Mouse (Mus musculus): Measurements from ENCODE around the gene Cstad. TPM values are rescaled to one million over a fixed set of nuclear protein-coding genes. Genes with fewer than 3 reads are reported as not detected.

Gene Cstad
- 0.46 and 0.53 TPM in 2 replicates for polyA plus RNA-seq (2015; fragmentation: Nextera tagmentation; extraction: Ambion mirVana)

GRCm38 (mm10) chr2:30594641-30595379 is at the start of gene Cstad:
TSS of gene Cstad (plus strand) at chr2:30595040.

Other genes with a start within 250 kb of the Cstad start
- gene Sh3glb2, start 235.7 kb upstream of the Cstad start, polyA plus RNA-seq (2015; fragmentation: Nextera tagmentation; extraction: Ambion mirVana): 29.2 and 29.6 TPM in 2 replicates
- 9.0 and 10.8 TPM in 2 replicates for gene Miga2, start 230.8 kb upstream of the Cstad start, polyA plus RNA-seq (2015; fragmentation: Nextera tagmentation; extraction: Ambion mirVana)
- 16.1 and 16.7 TPM in 2 replicates for gene Dolpp1, start 202.8 kb upstream of the Cstad start, polyA plus RNA-seq (2015; fragmentation: Nextera tagmentation; extraction: Ambion mirVana)
- gene Crat, start 179.2 kb upstream of the Cstad start, polyA plus RNA-seq (2015; fragmentation: Nextera tagmentation; extraction: Ambion mirVana): 26.9 and 28.0 TPM in 2 replicates
- gene Ptpa, start 179.0 kb upstream of the Cstad start, polyA plus RNA-seq (2015; fragmentation: Nextera tagmentation; extraction: Ambion mirVana): 180 and 187 TPM in 2 replicates
- gene Ier5l, start 120.8 kb upstream of the Cstad start, polyA plus RNA-seq (2015; fragmentation: Nextera tagmentation; extraction: Ambion mirVana): 1.1 and 1.3 TPM in 2 replicates
- gene 1700001O22Rik, start 208.6 kb downstream of the Cstad start, polyA plus RNA-seq (2015; fragmentation: Nextera tagmentation; extraction: Ambion mirVana): 0.52 TPM in 1 of 2 replicates, not detected in the other
- gene Ntmt1, start 212.8 kb downstream of the Cstad start, polyA plus RNA-seq (2015; fragmentation: Nextera tagmentation; extraction: Ambion mirVana): 39.2 and 39.4 TPM in 2 replicates
- gene Asb6, start 235.3 kb downstream of the Cstad start, polyA plus RNA-seq (2015; fragmentation: Nextera tagmentation; extraction: Ambion mirVana): 40.2 and 43.2 TPM in 2 replicates
- 6.5 and 6.9 TPM in 2 replicates for gene Prrx2, start 239.9 kb downstream of the Cstad start, polyA plus RNA-seq (2015; fragmentation: Nextera tagmentation; extraction: Ambion mirVana)

Data from spleen, postnatal 0 days (tissue).